In genomic region chr1:172503111-172503997, GRCm38 (mm10) we compare ENCODE assay signal across 7 mouse cellular contexts. TPM values are rescaled to one million over a fixed set of nuclear protein-coding genes. Genes with fewer than 3 reads are reported as not detected.
DNase-seq lines count a peak whose midpoint lies in the region; ATAC-seq and TF ChIP-seq lines count a peak whose summit lies in the region.

No protein-coding gene starts in this region.

- H3K4me3 ChIP-seq in E14TG2a.4 (replicated peaks; ENCODE audit: low read length) = peak overlapping the region; percentile 87
- H3K4me3 ChIP-seq in bone marrow macrophage, adult 2 months (ENCODE audit: insufficient read depth, low read length) = peak overlapping the region; percentile 77
- H3K4me3 ChIP-seq in heart, embryonic 14.5 days (ENCODE audit: control insufficient read depth in 1 of 2, insufficient read depth in 1 of 2, low read depth in 1 of 2, low read length in 2 of 2) = peak overlapping the region; percentile 73 to 90
- peak overlapping the region; percentile 14; the same call in 1 of the 2 replicates for H3K4me3 ChIP-seq in midbrain, embryonic 10.5 days

- peaks cover 38% of the 10 kb centered on the region for H3K36me3 ChIP-seq in E14TG2a.4 (ENCODE audit: insufficient read depth, low read length)
- H3K36me3 ChIP-seq in heart, embryonic 14.5 days (ENCODE audit: control insufficient read depth, insufficient read depth, low read length) = peaks cover 33% of the 10 kb centered on the region
- H3K36me3 ChIP-seq in midbrain, embryonic 10.5 days = peaks cover 14% of the 10 kb centered on the region

- no peak for TF ChIP-seq POLR2A in bone marrow macrophage, adult 2 months (IDR thresholded peaks at IDR 0.05; ENCODE audit: borderline replicate concordance, low read depth, low read length)

- H3K4me1 ChIP-seq in E14TG2a.4 (replicated peaks; ENCODE audit: low read depth, low read length) = peaks cover 69% of the 10 kb centered on the region
- H3K4me1 ChIP-seq in bone marrow macrophage, adult 2 months (ENCODE audit: control insufficient read depth, insufficient read depth, low read length) = peaks cover 18% of the 10 kb centered on the region
- H3K4me1 ChIP-seq in heart, embryonic 14.5 days (ENCODE audit: control insufficient read depth in 2 of 2, insufficient read depth in 2 of 2, low read length in 2 of 2) = peaks cover 42 to 50% of the 10 kb centered on the region in 2 experiments
- peaks cover 64% of the 10 kb centered on the region for H3K4me1 ChIP-seq in midbrain, embryonic 10.5 days

- peak; percentile 49 to 71 for DNase-seq in kidney, postnatal 36 days
- no peak for DNase-seq in midbrain, embryonic 10.5 days (ENCODE audit: low spot score)
- no peak for DNase-seq in left cerebral cortex, adult 8-10 months (ENCODE audit: low spot score in 2 of 2)
- DNase-seq in spleen, postnatal 4 days (ENCODE audit: low spot score in 2 of 2) = no peak

- ATAC-seq in heart, embryonic 14.5 days (ENCODE audit: insufficient number of reproducible peaks, insufficient read depth, low FRiP score, low read depth) = no peak

- H3K4me2 ChIP-seq in heart, embryonic 14.5 days (ENCODE audit: low read length) = peak overlapping the region; percentile 69

- no peaks in the 10 kb centered on the region for H3K9me3 ChIP-seq in E14TG2a.4 (ENCODE audit: low read length)
- no peaks in the 10 kb centered on the region for H3K9me3 ChIP-seq in heart, embryonic 14.5 days (ENCODE audit: control insufficient read depth, low read length)
- no peaks in the 10 kb centered on the region for H3K9me3 ChIP-seq in midbrain, embryonic 10.5 days (replicated peaks)

- H3K9ac ChIP-seq in heart, embryonic 14.5 days (ENCODE audit: low read length) = peak overlapping the region; percentile 90

- H3K27ac ChIP-seq in bone marrow macrophage, adult 2 months (ENCODE audit: insufficient read depth, low read depth, low read length) = peak overlapping the region; percentile 24
- peak overlapping the region; percentile 89 to 94 for H3K27ac ChIP-seq in heart, embryonic 14.5 days (replicated peaks in 1 of 2; ENCODE audit: control insufficient read depth in 1 of 2, insufficient read depth in 1 of 2, low read depth in 2 of 2, low read length in 2 of 2)
- peak overlapping the region; percentile 46; the same call in 1 of the 2 replicates for H3K27ac ChIP-seq in midbrain, embryonic 10.5 days (replicated peaks)

- H3K27me3 ChIP-seq in E14TG2a.4 (ENCODE audit: insufficient read depth, low read length) = peaks cover 7% of the 10 kb centered on the region; the same call in 1 of the 2 replicates
- no peaks in the 10 kb centered on the region for H3K27me3 ChIP-seq in heart, embryonic 14.5 days (ENCODE audit: control insufficient read depth, insufficient read depth, low read length)
- H3K27me3 ChIP-seq in midbrain, embryonic 10.5 days (ENCODE audit: low read depth, poor library complexity, severe bottlenecking) = peaks cover 73% of the 10 kb centered on the region

- 27% methylated on average over 14 of the region's 14 CpGs for WGBS in heart, embryonic 14.5 days
- 53% methylated on average over 14 of the region's 14 CpGs for WGBS in midbrain, embryonic 10.5 days

- TF ChIP-seq CTCF in E14TG2a.4 (conservative IDR thresholded peaks at IDR 0.05; ENCODE audit: low read length) = no peak
- TF ChIP-seq CTCF in bone marrow macrophage, adult 2 months (IDR thresholded peaks at IDR 0.05; ENCODE audit: low read depth, low read length) = no peak

RNA-seq across cellular contexts. Expression of gene Tagln2, which starts 3.5 kb away (rescaled TPM):
- polyA plus RNA-seq in bone marrow macrophage, adult 2 months (2012; ENCODE audit: insufficient read depth, insufficient read length, missing spikeins) = 316 and 321 TPM in 2 replicates
- polyA plus RNA-seq in heart, embryonic 14.5 days (2014; fragmentation: Nextera tagmentation; extraction: Ambion mirVana) = 187 and 196 TPM in 2 replicates
- 70.8 and 79.2 TPM in 2 replicates for polyA plus RNA-seq in midbrain, embryonic 10.5 days (2016; fragmentation: Nextera tagmentation; extraction: Ambion mirVana)
- total RNA-seq in left cerebral cortex, adult 8-10 months (2022) = 10 to 100 TPM in 3 of 4 experiments, 1 to 10 TPM in 1; 9.6 to 15.4 (median 12.5) TPM

RNA-seq across cellular contexts. Expression of gene Cfap45, which starts 17.2 kb away (rescaled TPM):
- polyA plus RNA-seq in bone marrow macrophage, adult 2 months (2012; ENCODE audit: insufficient read depth, insufficient read length, missing spikeins) = 0.87 and 1.2 TPM in 2 replicates
- 2.0 and 2.6 TPM in 2 replicates for polyA plus RNA-seq in heart, embryonic 14.5 days (2014; fragmentation: Nextera tagmentation; extraction: Ambion mirVana)
- polyA plus RNA-seq in midbrain, embryonic 10.5 days (2016; fragmentation: Nextera tagmentation; extraction: Ambion mirVana) = 1.0 and 1.7 TPM in 2 replicates
- 1 to 10 TPM; 3.7 to 4.7 (median 4.1) TPM for total RNA-seq in left cerebral cortex, adult 8-10 months (2022)

RNA-seq across cellular contexts. Expression of gene Igsf9, which starts 21.8 kb away (rescaled TPM):
- polyA plus RNA-seq in bone marrow macrophage, adult 2 months (2012; ENCODE audit: insufficient read depth, insufficient read length, missing spikeins) = 6.3 and 7.6 TPM in 2 replicates
- polyA plus RNA-seq in heart, embryonic 14.5 days (2014; fragmentation: Nextera tagmentation; extraction: Ambion mirVana) = 2.0 and 5.0 TPM in 2 replicates
- polyA plus RNA-seq in midbrain, embryonic 10.5 days (2016; fragmentation: Nextera tagmentation; extraction: Ambion mirVana) = 76.2 and 95.8 TPM in 2 replicates
- 1 to 10 TPM; 5.2 to 9.1 (median 7.9) TPM for total RNA-seq in left cerebral cortex, adult 8-10 months (2022)

RNA-seq across cellular contexts. Expression of gene Slamf9, which starts 28.2 kb away (rescaled TPM):
- polyA plus RNA-seq in bone marrow macrophage, adult 2 months (2012; ENCODE audit: insufficient read depth, insufficient read length, missing spikeins) = 90.6 and 98.9 TPM in 2 replicates
- 1.5 and 1.6 TPM in 2 replicates for polyA plus RNA-seq in heart, embryonic 14.5 days (2014; fragmentation: Nextera tagmentation; extraction: Ambion mirVana)
- polyA plus RNA-seq in midbrain, embryonic 10.5 days (2016; fragmentation: Nextera tagmentation; extraction: Ambion mirVana) = 0.09 and 0.16 TPM in 2 replicates
- total RNA-seq in left cerebral cortex, adult 8-10 months (2022) = 1 to 10 TPM in 3 of 4 experiments, under 1 TPM in 1; 0.27 to 5.6 (median 3.3) TPM

RNA-seq across cellular contexts. Expression of gene Vsig8, which starts 52.4 kb away (rescaled TPM):
- not detected in 2 replicates for polyA plus RNA-seq in bone marrow macrophage, adult 2 months (2012; ENCODE audit: insufficient read depth, insufficient read length, missing spikeins)
- polyA plus RNA-seq in heart, embryonic 14.5 days (2014; fragmentation: Nextera tagmentation; extraction: Ambion mirVana) = 0.22 and 0.23 TPM in 2 replicates
- polyA plus RNA-seq in midbrain, embryonic 10.5 days (2016; fragmentation: Nextera tagmentation; extraction: Ambion mirVana) = 0.17 TPM in 1 of 2 replicates, not detected in the other
- total RNA-seq in left cerebral cortex, adult 8-10 months (2022) = under 1 TPM; 0.32 to 0.67 (median 0.57) TPM

Comparison
In these comparisons a context has a peak if more than half of its experiments do, and no peak if none do; other contexts are left out.
1. H3K4me3 ChIP-seq: peak in every context shown above with its lines; median percentile 87 in E14TG2a.4; 82 in heart, embryonic 14.5 days; 77 in bone marrow macrophage, adult 2 months; 14 in midbrain, embryonic 10.5 days.
2. H3K27ac ChIP-seq: peak in every context shown above with its lines; median percentile 92 in heart, embryonic 14.5 days; 46 in midbrain, embryonic 10.5 days; 24 in bone marrow macrophage, adult 2 months.
3. DNase-seq: peak in kidney, postnatal 36 days (2 of 2); none in midbrain, embryonic 10.5 days (single experiment), left cerebral cortex, adult 8-10 months (0 of 2) and spleen, postnatal 4 days (0 of 2).